Mouse (Mus musculus) lung, adult 18-20 months (tissue): Measurements from ENCODE around the gene Opa1.
A peak's percentile ranks its signal among the peaks of the same experiment; 100 is the strongest.

Source experiments
- DNase-seq, 2 experiments: peaks; one replicate each; pipeline ENCODE4 v3.0.0; 2022; ENCODE audit warnings: mixed read lengths in 2 of 2

Opa1 gene

DNA sequence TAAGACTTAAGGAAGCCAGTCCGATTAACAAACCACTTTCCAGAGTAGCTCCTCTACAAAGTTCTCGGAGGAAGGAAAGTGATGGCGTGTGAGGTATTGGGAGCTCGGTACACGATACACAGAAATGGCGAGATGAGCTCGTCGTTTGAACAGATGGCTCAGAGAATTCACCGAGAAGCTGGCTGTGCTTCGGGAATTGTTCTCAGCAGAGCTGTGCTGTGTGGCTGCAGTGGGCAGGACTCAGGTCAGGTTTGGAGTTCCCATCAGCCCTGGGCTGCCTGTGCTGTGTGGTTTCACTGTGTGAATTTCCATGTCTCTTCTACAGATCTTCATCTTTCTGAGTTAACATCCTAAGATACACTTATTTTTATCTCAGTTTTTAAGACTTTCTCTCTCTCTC lies 77.8 kb downstream of the Opa1 start:
- no peak for DNase-seq

DNA sequence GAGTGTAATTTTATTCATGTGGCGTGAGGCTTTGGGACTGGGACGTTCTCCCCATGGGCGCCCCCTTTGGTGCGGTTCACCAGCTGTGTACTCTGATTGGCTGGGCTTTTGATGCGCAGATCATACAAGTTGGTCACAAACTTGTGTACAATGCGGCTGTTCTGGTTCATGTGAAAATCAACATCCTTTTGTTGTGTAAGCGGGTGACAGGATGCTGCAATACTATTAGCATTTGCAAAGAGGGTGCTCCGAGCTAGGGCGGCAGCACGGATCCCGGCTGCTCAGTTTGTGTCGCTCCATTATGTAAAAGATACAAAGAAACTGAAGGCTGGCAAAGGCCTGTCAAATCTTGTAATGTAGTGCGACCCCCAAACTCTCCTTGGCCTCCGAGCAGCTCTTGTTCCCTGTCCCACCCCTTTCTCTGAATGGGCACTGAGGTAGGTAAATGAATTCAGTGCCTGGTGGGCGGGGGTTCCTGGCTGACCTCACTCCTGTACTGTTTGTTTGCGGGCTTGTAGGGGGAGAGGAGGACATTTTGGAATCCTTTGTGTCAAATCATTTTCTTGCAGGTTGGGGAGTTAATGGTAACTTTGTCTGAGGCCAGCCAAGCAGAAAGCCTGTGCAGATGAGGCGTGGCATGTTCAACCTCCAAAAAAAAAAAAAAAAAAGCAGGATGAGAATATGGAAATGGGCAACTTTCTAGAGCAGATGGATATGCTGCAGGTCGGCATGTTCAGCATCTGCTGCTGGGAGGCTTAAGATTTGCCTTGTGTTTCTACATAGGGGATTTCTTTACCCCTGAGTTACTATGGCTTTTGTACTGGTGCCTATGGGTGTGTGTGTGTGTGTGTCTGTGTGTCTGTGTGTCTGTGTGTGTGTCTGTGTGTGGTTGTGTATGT lies 78.8 kb downstream of the Opa1 start:
- DNase-seq, result peak in 1 of 2 experiments; percentile 32

DNA sequence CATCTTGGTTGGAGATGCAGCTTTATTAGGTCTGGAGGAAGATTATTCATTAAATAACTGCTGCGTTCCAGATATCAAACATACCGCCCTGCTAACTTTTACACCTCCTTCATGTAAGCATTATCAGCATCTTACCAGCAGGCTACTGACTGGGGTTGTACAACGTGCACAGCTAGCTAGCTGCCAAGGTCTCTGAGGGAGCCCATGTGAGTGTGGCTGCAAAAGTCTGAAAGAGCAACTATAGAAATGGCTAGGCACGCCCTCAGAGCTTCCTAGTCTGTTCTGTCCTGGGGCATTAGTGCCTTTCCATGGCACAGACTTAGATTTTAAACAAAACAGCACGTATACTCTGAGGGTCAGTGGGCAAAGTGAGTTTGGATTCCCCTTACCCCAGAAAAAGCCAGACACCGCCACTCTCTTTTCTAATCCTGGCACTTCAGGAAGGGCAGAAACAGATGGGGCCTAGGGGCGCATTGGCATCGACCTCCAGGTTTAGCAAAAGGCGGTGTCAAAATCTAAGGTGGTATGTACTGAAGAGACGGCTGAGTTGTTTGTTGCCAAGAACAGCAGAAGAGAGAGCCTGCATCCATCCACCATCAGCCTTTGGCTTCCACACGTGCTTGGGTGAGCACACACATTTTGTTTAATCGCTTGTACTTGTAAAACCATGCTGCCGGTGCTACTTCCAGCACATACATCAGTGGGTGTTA lies 80.1 kb downstream of the Opa1 start:
- no peak for DNase-seq

DNA sequence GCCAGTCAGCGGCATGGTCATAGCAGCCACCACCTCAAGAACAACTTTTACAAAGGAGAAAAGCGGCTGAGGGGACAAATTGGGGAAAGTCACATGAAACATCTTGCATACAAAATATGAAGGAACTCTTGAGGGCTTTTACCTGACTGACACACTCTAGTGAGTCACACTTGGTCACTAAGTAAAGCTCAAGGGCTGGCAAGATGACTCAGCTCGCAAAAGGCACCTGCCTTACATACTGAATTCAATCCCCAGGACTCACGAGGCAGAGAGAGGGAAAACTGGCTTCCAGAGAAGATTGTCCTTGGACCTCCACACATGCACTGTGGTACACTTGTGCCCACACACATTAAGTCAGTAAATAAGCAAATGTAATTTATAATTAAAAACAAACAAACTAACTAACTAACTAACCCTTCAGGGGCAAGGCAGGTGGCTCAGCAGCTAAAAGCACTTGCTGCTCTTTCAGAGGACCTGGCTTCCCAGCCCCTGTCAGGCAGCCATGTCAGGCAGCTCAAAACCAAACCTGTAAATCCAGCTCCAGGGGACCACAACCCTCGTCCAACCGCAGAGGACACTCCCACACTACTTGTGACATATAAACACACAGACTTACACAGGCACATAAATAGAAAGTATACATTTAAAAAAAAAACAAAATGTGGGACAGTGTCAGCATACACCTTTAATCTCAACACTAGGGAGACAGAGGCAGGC lies 84.1 kb downstream of the Opa1 start:
- peak; percentile 16 to 26 for DNase-seq

DNA sequence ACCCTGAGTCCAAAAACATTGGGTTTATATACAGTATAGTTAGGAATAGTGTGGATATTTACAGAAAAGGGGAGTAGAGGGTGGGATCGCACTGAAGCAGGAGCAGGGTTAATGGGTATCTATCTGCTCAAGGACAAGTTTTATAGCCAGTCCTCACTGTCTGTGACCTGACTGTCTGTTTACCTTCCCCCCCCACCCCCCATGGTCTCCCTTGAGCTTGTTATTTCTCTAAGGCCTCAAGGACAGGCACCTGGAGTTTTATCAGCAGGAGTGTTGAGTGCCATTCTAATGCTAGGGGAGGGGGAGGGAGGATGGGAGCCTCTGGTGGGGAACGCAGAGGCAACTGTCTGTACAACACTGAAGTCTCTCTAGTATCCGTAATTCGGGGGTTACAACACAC lies 85.3 kb downstream of the Opa1 start:
- DNase-seq, result no peak

DNA sequence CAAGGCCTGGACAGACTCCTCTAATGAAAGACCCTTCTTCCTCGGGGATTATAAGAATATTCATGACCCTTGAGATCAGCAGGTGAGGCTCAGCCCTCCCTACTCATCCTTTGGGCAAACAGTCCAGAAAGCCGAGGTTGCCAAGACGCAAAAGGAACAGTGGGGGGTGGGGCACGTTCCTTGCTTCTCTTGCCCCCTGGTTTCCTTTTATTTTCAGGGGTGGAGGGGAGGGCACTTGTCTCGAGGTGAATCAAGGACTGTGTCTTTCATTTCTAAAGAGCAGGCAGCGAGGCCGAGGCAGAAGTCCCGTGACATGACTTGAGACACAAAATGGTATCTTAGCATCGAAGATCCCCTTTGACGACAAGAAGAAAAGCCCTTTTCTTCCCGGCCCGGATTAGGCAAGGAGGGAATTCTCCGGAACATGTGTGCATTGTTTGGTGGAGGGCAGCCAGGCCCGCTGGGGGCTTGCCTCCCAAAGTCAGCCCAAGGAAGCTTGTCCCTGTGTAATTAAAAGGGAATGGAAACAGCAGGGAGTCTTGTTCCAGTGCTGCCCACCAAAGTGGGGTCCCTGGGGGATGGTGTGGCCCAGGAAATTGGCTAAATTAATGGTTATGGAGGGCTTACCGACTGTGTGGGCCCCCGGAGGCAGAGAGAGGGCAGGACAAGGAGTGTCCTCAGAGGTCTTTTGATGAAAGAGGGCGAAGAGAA lies 88.0 kb downstream of the Opa1 start:
- no peak for DNase-seq

DNA sequence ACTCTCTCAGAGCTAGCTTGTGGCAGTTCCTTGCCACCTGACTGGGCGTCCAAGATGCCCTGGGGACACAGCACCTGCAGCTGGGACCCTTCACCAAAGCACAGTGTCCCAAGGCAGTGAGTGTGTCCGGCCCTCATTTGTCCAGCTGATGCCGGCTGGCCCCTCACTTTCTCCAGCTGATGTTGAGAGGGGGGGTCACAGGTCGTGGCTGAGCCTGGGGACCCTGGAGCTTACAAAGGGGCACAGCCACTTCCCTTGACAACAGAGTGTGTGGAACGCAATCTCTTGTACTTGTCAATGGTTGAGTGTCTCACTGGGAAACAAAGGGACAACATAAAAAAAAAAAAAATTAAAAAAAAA lies 88.5 kb downstream of the Opa1 start:
- no peak for DNase-seq

DNA sequence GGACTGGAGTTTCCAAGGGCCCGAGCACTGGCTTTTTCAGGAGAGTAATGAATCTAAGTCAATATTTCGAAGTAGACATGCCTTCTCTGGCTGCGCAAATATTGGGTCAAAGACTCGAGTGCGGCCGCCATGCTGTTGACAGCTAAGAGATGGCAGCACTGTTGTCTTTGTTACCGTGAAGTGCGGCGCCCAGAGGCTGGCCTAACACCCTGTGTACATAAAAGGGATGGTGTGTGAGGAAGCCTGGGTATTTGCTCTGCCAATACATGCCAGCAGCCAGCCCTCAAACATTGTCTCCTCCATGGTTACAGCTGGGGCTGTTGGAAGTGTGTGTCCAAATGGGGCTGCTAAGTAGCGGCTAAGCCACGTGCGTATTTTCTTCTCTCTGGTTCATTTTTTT lies 89.3 kb downstream of the Opa1 start:
- peak; percentile 49 to 69 for DNase-seq

DNA sequence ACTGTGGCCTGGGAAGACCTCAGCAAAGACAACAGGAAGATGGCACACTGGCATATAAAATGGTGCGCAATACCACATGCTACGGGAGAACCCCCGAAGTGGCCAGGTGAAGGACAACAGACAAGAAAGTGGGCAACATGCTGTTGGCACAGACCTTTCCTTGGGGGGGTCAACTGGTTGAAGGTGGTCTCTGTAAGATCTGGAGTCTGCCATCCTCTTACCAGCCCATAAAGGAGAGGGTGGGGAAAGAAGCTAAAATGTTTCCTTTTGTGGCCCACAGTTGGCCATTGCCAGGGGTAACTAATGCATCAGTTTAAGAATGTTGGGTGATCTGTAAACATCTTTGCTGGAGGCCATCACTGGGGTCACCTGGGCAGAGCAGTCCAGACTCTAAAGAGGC lies 91.7 kb downstream of the Opa1 start:
- DNase-seq, result no peak

DNA sequence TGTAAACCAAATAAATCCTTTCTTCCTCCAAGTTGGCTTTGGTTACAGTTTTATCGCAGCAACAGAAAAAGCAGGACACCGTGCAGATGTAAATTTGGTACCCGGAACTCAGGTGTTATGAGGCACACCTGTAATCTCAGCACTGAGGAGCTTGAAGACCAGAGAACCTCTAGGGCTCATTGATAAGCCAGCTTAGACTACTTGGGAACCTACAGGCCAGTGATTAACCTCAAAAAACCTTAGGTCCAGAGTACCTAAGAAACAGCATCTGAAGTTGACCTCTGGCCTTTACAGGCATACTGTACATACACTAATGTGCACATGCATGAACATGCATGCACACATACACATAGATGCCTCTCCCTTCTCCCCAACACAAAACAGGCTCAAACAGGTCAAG lies 94.1 kb downstream of the Opa1 start:
- DNase-seq, result no peak

DNA sequence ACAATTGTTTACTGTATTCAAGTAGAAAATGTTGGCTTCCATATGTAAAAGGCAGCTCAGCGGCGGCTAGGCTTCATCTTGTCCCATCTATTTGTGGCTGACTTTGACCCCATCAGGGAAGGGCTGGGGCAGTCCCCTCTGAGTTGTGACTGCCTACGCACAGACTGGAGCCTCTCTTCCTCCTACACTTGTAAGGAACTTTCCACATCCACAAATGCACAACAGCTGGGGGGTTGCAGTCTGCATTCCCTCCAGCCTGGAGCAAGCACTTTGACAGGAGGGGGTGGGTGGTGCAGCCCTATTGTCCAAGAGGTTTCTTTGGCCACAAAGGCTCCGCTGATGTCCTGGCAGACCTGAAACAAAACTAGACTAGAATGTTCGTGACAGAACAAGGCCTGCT lies 100.5 kb downstream of the Opa1 start:
- no peak for DNase-seq

DNA sequence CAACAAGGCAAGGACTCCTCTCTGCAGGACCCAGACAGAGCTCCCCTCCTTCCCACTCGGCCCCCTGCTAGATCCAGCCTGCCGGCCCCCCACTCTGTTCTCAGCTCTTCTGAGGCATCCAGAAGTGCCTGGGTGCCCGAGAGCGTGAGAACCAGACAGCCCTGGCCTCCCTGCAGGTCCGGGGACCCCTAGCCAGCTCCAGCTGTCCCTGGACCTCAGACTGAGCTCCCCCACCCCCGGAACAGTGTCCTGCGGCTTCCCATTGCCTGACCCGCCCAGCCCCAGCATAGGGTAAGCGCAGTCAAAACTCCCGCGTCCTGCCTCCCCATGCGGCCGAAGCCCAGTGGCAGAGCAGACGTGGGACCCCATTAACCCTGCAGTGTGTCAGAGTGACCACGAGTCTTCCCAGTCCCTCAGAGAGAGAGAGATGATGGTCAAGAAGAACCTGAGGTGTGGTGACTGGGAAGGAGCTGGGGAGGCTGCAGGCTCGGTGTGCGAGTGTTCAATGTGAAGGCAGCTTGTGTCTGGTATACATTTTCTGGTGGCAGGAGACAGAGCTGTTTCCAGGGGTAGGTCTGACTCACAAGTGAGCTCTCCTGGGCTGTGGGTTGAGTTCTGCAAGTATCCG lies 101.5 kb downstream of the Opa1 start:
- DNase-seq, result no peak

DNA sequence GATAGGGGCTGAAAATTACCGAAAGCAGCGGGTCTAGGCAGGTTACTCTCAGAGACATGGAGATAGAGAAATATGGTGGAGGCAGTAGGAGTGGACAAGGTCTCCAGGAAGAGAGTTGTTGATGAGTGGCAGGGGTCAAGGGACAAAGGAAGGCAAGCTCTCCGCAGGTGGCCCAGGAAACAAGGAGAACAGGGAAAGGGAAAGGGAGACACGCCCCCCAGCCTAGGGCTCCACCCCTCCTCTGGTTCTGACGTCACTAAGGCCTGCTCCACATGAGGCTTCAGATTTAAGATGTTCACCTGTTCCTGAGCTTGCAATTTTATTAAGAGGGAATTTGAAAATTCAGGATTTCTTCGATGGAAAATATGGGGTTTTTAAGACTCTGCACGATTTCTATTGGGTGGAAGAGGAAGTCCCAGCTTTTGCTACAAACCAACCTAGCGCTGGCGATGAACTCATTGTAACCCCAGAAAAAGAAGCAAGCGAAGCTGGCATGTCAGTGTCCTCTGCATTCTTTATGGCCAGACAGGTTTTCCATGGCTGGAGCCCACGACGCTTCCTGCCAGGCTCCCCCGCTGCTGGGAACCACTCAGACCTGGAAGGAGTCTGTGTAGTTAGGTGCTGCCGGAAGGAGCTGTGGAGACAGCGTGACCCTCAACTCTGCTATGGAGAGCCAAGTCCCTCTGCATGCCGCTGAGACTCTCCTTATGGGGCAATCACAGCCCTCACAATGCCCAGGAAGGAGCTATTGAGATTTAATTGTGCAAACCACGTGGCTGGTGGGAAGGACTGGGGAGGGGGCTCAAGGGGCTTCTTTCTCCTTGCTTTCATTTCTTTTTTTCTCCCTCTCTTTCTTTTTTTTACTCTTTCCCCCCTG lies 103.7 kb downstream of the Opa1 start:
- peak in 1 of 2 experiments; percentile 23 for DNase-seq

DNA sequence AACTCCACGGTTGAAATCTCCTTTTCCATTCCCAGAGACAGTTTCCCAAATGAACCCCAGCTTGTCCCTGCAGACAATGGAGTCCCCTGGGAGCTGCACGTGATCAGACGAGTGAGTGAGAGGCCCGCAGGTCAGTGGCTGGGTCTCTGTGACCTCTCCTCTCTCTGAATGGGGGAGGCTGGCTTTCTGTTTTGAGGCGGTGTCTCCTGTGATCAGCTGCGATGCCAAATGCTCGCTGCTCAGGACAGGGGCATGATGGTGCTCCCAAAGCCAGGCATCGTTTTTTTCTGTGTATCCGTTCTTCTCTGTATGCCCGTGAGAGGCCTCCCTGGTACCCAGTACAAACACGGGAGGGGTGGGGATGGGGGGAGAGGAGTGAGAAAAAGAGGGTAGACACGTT lies 104.4 kb downstream of the Opa1 start:
- DNase-seq, result no peak

DNA sequence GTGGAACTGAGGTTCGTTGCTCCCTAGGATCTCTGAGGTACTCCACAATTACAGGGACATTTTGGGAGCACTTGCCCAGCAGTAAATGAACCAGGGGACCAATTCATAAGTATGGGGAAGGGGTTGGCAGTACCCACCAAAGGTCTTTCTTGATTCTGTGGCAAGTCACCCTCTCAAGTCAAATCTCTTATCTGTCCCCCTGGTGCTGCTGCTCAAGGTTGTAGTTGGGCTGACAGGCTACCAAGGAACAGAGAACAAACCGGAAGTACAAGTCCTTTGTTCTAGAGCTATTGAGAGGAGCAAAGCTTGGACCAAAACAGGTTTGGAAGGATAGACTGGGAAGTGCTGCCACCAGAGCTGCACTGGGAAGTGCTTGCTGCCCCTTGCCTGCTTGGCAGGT lies 105.0 kb downstream of the Opa1 start:
- DNase-seq, result no peak

DNA sequence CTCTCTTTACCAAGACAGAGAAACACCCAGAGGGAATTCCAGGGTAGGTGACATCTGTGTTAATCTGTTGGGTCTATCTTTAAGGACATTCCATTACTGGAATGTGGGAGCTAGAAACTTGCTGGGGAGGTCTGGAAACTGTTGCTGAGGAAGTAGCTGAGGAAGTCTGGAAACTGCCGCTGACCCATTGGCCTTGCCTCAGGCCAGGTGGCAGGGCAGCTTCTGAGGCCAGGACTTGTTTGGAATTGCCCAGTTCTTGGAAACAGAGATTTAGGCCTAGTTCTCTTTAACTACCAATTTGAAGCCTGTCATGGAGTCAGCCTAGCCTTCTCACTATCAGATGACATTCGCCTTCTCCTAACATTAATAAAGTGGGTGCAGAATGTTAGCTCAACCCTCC lies 105.5 kb downstream of the Opa1 start:
- no peak for DNase-seq

DNA sequence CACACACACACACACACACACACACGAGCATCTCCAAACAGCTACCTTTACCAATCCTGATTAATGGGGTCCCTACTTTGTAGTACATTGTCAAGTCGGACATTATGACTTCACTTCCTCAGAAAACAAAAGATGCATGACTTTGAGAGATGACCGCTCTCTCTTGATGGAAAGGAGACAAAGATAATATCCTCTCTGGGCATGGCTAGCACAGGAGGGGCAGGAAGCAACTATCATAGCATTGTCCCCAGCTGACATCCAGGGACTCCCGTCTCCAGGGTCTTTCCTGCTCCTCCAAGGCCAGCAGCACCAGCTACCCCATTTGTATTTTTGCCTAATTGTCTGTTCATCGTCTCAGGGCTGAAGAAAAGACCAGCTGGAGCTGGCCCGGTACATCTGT lies 107.0 kb downstream of the Opa1 start:
- no peak for DNase-seq

DNA sequence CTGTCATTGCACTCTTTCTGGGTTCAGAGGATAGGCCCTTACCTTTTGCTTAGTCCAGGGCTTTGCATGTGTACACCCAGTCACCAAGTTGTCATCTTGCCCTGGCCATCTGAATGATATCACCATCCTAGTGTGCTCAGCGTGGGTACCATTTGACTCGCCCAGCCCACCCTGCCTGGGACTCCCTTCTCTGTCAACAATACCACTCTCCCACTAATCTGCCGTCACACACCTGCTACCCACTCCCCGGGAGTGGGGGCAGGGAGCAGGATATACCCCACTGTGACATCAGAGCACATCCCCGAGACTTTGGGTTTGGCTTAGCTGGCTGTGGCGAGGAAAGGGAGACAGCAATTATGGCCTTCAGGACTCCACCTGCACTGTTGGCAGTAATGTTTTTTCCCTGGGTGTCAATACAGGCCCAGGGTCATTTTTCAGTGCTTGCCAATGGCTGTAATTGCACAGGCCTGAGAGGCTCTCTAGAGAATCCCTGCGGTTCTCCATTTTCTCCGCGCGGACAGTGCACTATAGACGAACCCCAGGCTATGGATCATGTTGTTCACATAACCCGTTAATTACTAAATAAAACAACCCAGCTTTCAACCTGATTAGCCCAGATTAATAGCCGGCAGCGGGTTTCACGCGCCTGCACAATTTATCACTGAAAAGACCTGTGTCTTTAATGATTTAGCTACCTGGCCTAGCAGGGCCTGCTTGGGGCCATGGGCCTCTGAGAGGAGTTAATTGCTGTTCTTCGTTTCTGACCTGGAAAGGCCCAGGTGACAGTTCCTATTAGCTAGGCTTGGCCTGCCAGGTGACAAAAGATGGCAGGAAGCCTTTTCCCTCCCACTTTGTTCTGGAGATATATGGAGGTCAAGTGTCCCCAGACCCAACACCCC lies 109.1 kb downstream of the Opa1 start:
- DNase-seq, result no peak

DNA sequence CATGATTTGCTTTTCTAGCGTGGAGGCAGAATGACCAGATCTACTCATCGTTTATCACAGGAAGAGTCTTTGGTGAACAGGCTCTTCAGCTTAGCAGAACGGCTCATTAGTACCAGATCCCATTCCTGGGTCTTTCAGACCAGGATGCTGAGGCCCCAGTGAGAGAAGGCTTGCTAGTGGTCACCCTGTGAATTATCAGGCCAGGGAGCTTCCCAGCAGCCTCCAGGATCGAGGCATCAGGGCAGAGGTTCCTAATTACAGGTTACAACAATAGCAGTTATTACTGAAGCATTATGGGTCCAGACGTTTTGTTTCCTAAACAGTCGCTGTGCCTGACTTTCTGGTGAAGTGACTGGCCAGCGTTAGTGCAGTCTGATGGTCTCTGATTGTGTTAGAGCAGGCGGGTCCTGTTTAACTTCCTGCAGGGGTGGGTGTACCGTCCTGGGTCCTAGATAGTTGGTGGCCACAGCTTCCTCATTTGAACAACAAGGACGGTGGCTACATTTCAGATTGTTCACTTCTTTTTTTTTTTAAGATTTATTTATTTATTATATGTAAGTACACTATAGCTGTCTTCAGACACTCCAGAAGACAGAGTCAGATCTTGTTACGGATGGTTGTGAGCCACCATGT lies 110.2 kb downstream of the Opa1 start:
- no peak for DNase-seq
